Mouse (Mus musculus): ENCODE measurements around the gene Clic1. TPM values are rescaled to one million over a fixed set of nuclear protein-coding genes. Genes with fewer than 3 reads are reported as not detected.
"Not testable (repeated sequence)": the region's sequence is repeated elsewhere in the genome, so short reads cannot be mapped to it uniquely, and the experiment has no call there.

Clic1 gene
- total and polyA plus RNA-seq, 3 experiments: 32.5 to 44.4 (median 33.1) TPM

GRCm38 (mm10) chr17:35003022-35003838, 46.5 kb upstream of the Clic1 start:
- Histone ChIP-seq H3K36me3 (ENCODE audit: control insufficient read depth, insufficient read depth, low read length) (no peaks in the 10 kb centered on the region), H3K4me3 (no peak overlapping the region), H3K27ac (no peak overlapping the region), H3K27me3 (ENCODE audit: control insufficient read depth, insufficient read depth, low read length) (no peaks in the 10 kb centered on the region), H3K9ac (ENCODE audit: low read depth, low read length) (no peak overlapping the region), H3K4me1 (ENCODE audit: control insufficient read depth, insufficient read depth, low read length) (peaks cover 10% of the 10 kb centered on the region), H3K79me2 (replicated peaks; ENCODE audit: control insufficient read depth, insufficient read depth, low read length) (no peaks in the 10 kb centered on the region)
- no peak for DNase-seq
- 60% methylated on average over 9 of the region's 9 CpGs for whole genome bisulfite sequencing
- intact Hi-C loops (cut with DNase I): loop anchor here (5.0 kb wide), 1 partner anchor 239 kb away; the partner anchor contains the start of gene Ddx39b
- TF ChIP-seq POLR2A (IDR thresholded peaks at IDR 0.05; ENCODE audit: insufficient read depth, low read depth, low read length) (no peak), EP300 (IDR thresholded peaks at IDR 0.05; ENCODE audit: insufficient read depth, low read depth, low read length) (no peak), CTCF (IDR thresholded peaks at IDR 0.05) (no peak)

GRCm38 (mm10) chr17:35004075-35004717, 45.6 kb upstream of the Clic1 start:
- Histone ChIP-seq H3K27ac (no peak overlapping the region), H3K79me2 (replicated peaks; ENCODE audit: control insufficient read depth, insufficient read depth, low read length) (no peaks in the 10 kb centered on the region), H3K4me3 (no peak overlapping the region), H3K9ac (ENCODE audit: low read depth, low read length) (no peak overlapping the region), H3K27me3 (ENCODE audit: control insufficient read depth, insufficient read depth, low read length) (no peaks in the 10 kb centered on the region), H3K4me1 (ENCODE audit: control insufficient read depth, insufficient read depth, low read length) (peaks cover 10% of the 10 kb centered on the region), H3K36me3 (ENCODE audit: control insufficient read depth, insufficient read depth, low read length) (no peaks in the 10 kb centered on the region)
- no peak for DNase-seq
- 96% methylated on average over 17 of the region's 17 CpGs for WGBS
- intact Hi-C loops (cut with DNase I): loop anchor here (5.0 kb wide), 1 partner anchor 238 kb away; the partner anchor contains the start of gene Ddx39b
- TF ChIP-seq EP300 (IDR thresholded peaks at IDR 0.05; ENCODE audit: insufficient read depth, low read depth, low read length) (no peak), CTCF (IDR thresholded peaks at IDR 0.05) (no peak), POLR2A (IDR thresholded peaks at IDR 0.05; ENCODE audit: insufficient read depth, low read depth, low read length) (no peak)

- no peak overlapping the region for H3K27ac ChIP-seq
- 89% methylated on average over 10 of the region's 10 CpGs for WGBS
- intact Hi-C loops (cut with DNase I): no loop called here
- H3K36me3 ChIP-seq (ENCODE audit: control insufficient read depth, insufficient read depth, low read length): no peaks in the 10 kb centered on the region
- peaks cover 8% of the 10 kb centered on the region for H3K4me1 ChIP-seq (ENCODE audit: control insufficient read depth, insufficient read depth, low read length)
- H3K79me2 ChIP-seq (replicated peaks; ENCODE audit: control insufficient read depth, insufficient read depth, low read length): no peaks in the 10 kb centered on the region
- no peak for TF ChIP-seq CTCF (IDR thresholded peaks at IDR 0.05)
- no peak for TF ChIP-seq POLR2A (IDR thresholded peaks at IDR 0.05; ENCODE audit: insufficient read depth, low read depth, low read length)
- TF ChIP-seq EP300 (IDR thresholded peaks at IDR 0.05; ENCODE audit: insufficient read depth, low read depth, low read length): no peak
- H3K27me3 ChIP-seq (ENCODE audit: control insufficient read depth, insufficient read depth, low read length): no peaks in the 10 kb centered on the region
- H3K9ac ChIP-seq (ENCODE audit: low read depth, low read length): no peak overlapping the region
- no peak overlapping the region for H3K4me3 ChIP-seq
- peak in 1 of 2 experiments; percentile 16 for DNase-seq
These were observed 44.6 kb upstream of the Clic1 start for GRCm38 (mm10) chr17:35005158-35005557.

DNA sequence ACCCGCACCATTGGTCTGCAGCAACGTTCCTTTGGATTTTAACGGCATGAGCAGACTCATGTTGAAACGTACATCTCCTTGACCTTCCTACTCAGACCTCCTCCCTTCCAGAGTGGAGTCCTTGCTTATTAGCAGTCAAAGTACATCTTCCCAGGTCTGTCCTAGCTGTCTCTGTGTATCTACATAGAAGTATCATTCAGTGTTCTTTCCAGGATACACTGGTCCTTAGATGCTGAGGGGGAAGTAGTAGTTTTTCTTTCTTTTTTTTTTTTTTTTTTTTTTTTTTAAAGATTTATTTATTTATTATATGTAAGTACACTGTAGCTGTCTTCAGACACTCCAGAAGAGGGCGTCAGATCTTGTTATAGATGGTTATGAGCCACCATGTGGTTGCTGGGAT, 43.9 kb upstream of the Clic1 start:
- H3K4me1 ChIP-seq (ENCODE audit: control insufficient read depth, insufficient read depth, low read length); H3K9ac ChIP-seq (ENCODE audit: low read depth, low read length); H3K27me3 ChIP-seq (ENCODE audit: control insufficient read depth, insufficient read depth, low read length); H3K4me3 ChIP-seq; H3K36me3 ChIP-seq (ENCODE audit: control insufficient read depth, insufficient read depth, low read length); H3K27ac ChIP-seq; H3K79me2 ChIP-seq (replicated peaks; ENCODE audit: control insufficient read depth, insufficient read depth, low read length); DNase-seq; intact Hi-C loops (cut with DNase I): not testable (repeated sequence)
- WGBS: 94% methylated on average over 4 of the region's 5 CpGs

GRCm38 (mm10) chr17:35007387-35007991, 42.3 kb upstream of the Clic1 start:
- 92% methylated on average over 7 of the region's 7 CpGs for WGBS
- no peaks in the 10 kb centered on the region for H3K36me3 ChIP-seq (ENCODE audit: control insufficient read depth, insufficient read depth, low read length)
- no peaks in the 10 kb centered on the region for H3K27me3 ChIP-seq (ENCODE audit: control insufficient read depth, insufficient read depth, low read length)
- DNase-seq: no peak
- H3K9ac ChIP-seq (ENCODE audit: low read depth, low read length): no peak overlapping the region
- no peak overlapping the region for H3K4me3 ChIP-seq
- intact Hi-C loops (cut with DNase I): no loop called here
- H3K4me1 ChIP-seq (ENCODE audit: control insufficient read depth, insufficient read depth, low read length): peaks cover 3% of the 10 kb centered on the region; the same call in 1 of the 2 replicates
- TF ChIP-seq CTCF (IDR thresholded peaks at IDR 0.05) (peak; percentile 50), POLR2A (IDR thresholded peaks at IDR 0.05; ENCODE audit: insufficient read depth, low read depth, low read length) (no peak)
- no peaks in the 10 kb centered on the region for H3K79me2 ChIP-seq (replicated peaks; ENCODE audit: control insufficient read depth, insufficient read depth, low read length)
- no peak overlapping the region for H3K27ac ChIP-seq

DNA sequence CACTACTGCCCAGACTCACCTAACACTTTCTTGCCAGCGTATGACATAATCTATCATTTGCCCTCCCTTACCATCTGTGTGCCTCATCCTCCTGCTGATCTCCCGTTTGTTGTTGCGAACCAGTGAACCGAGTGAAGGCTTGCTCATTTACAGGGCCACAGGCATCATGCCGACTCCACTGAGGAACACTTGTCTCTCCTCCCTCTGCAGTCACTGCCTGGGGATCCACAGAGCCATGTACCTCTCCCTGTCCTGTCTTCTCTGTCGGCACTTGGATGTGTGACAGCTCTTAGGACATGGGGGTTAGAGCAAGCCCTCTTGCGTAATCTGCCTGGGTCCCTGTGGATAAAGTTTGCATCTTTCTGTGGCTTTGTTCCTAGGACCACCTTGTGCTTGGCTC, 40.2 kb upstream of the Clic1 start:
- H3K27me3 ChIP-seq (ENCODE audit: control insufficient read depth, insufficient read depth, low read length): no peaks in the 10 kb centered on the region
- no peak overlapping the region for H3K9ac ChIP-seq (ENCODE audit: low read depth, low read length)
- no peak overlapping the region for H3K27ac ChIP-seq
- TF ChIP-seq POLR2A (IDR thresholded peaks at IDR 0.05; ENCODE audit: insufficient read depth, low read depth, low read length) (no peak), EP300 (IDR thresholded peaks at IDR 0.05; ENCODE audit: insufficient read depth, low read depth, low read length) (no peak), CTCF (IDR thresholded peaks at IDR 0.05) (no peak)
- no peaks in the 10 kb centered on the region for H3K36me3 ChIP-seq (ENCODE audit: control insufficient read depth, insufficient read depth, low read length)
- no peak overlapping the region for H3K4me3 ChIP-seq
- 89% methylated on average over 7 of the region's 7 CpGs for WGBS
- DNase-seq: no peak
- intact Hi-C loops (cut with DNase I): no loop called here
- H3K4me1 ChIP-seq (ENCODE audit: control insufficient read depth, insufficient read depth, low read length): no peaks in the 10 kb centered on the region
- H3K79me2 ChIP-seq (replicated peaks; ENCODE audit: control insufficient read depth, insufficient read depth, low read length): no peaks in the 10 kb centered on the region
